Mouse (Mus musculus) embryonic facial prominence, embryonic 15.5 days (tissue): ENCODE measurements around the gene Cbx4. TPM values are rescaled to one million over a fixed set of nuclear protein-coding genes. Genes with fewer than 3 reads are reported as not detected.
A peak's percentile ranks its signal among the peaks of the same experiment; 100 is the strongest.

Source experiments
- ATAC-seq: fragments of 200-750 bp; cut with Nextera tagmentation; 2 replicates; pipeline ENCODE4 v1.8.0; 2017; ENCODE audit warnings: low read depth, moderate TSS enrichment; ENCODE audit not compliant: insufficient number of reproducible peaks, low FRiP score, low TSS enrichment
- H3K27ac ChIP-seq: fragments of 300-500 bp; sonication (generic); replicated peaks from 2 replicates; pipeline ENCODE4 v1.5.1; 2015; ENCODE audit warnings: mild to moderate bottlenecking, inconsistent platforms
- H3K27me3 ChIP-seq: fragments of 300-500 bp; sonication (generic); 2 replicates; pipeline ENCODE4 v1.6.1; 2015; ENCODE audit warnings: inconsistent platforms
- H3K36me3 ChIP-seq: fragments of 300-500 bp; sonication (generic); 2 replicates; pipeline ENCODE4 v1.6.1; 2015; ENCODE audit warnings: mild to moderate bottlenecking, inconsistent platforms
- H3K4me1 ChIP-seq: fragments of 300-500 bp; sonication (generic); 2 replicates; pipeline ENCODE4 v1.6.1; 2015; ENCODE audit warnings: inconsistent platforms
- H3K4me2 ChIP-seq: fragments of 300-500 bp; sonication (generic); replicated peaks from 2 replicates; pipeline ENCODE4 v1.6.1; 2015; ENCODE audit warnings: mild to moderate bottlenecking, inconsistent platforms
- H3K4me3 ChIP-seq: fragments of 300-500 bp; sonication (generic); replicated peaks from 2 replicates; pipeline ENCODE4 v1.5.1; 2015; ENCODE audit warnings: mild to moderate bottlenecking, inconsistent platforms
- H3K9ac ChIP-seq: fragments of 300-500 bp; sonication (generic); 2 replicates; pipeline ENCODE4 v1.6.1; 2015; ENCODE audit warnings: inconsistent platforms
- H3K9me3 ChIP-seq: fragments of 300-500 bp; sonication (generic); replicated peaks from 2 replicates; pipeline ENCODE4 v1.6.1; 2016; ENCODE audit warnings: inconsistent platforms
- WGBS: fragments of 180-500 bp; shearing (Covaris S2); methylation state at CpG from one replicate; pipeline ENCODE4 v1.1.7; 2015; 5-methylcytosine and 5-hydroxymethylcytosine counted together
- polyA plus RNA-seq: library from polyadenylated mRNA; unstranded; fragments of >200 nt; fragmentation: Nextera tagmentation; extraction: Ambion mirVana; gene quantifications from 2 replicates; pipeline ENCODE4 v1.2.1, GENCODE M21; 2015

The Cbx4 gene
- polyA plus RNA-seq, 1 experiment from 2014 or later: 21.4 TPM

GRCm38 (mm10) chr11:119053738-119054350, 32.2 kb downstream of the Cbx4 start:
- Histone ChIP-seq H3K4me3 (peak overlapping the region; percentile 59), H3K9ac (no peak overlapping the region), H3K4me2 (peak overlapping the region; percentile 87), H3K9me3 (no peaks in the 10 kb centered on the region), H3K4me1 (peaks cover 68% of the 10 kb centered on the region), H3K27ac (0 out of 2 replicates have a peak overlapping the region, but pooled peaks have one; percentile 11), H3K36me3 (no peaks in the 10 kb centered on the region), H3K27me3 (peaks cover 84% of the 10 kb centered on the region)
- WGBS: 2% methylated on average over 34 of the region's 35 CpGs
- ATAC-seq: no peak

DNA sequence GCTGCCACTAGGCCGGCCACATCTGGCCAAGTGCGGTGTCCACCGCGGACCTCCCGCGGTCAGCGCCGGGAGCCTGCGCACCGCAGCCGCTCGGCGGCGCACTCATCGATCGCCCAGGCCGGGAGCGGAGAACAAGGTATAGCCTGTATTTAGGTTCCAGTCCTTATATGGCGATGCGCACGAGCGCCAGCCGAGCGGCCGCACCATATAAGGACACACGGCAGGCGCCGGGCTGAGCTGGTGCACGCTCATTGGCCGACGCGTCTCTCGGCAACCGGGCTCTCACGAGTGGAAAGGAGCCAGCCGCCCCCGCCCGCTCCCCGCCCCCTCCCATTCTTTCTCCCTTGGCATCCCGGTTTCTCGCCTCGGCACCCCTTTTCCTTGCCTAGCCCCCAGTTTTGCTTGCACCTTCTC, 32.8 kb downstream of the Cbx4 start:
- Histone ChIP-seq H3K27ac (no peak overlapping the region), H3K9ac (no peak overlapping the region), H3K36me3 (no peaks in the 10 kb centered on the region), H3K4me3 (peak overlapping the region; percentile 59), H3K9me3 (no peaks in the 10 kb centered on the region), H3K4me1 (peaks cover 66% of the 10 kb centered on the region), H3K27me3 (peaks cover 83% of the 10 kb centered on the region), H3K4me2 (peak overlapping the region; percentile 87)
- whole genome bisulfite sequencing: under 1% methylated on average over 41 of the region's 42 CpGs
- ATAC-seq: peak; percentile 93

GRCm38 (mm10) chr11:119052661-119053256, 33.3 kb downstream of the Cbx4 start:
- peaks cover 83% of the 10 kb centered on the region for H3K27me3 ChIP-seq
- peak overlapping the region; percentile 87 for H3K4me2 ChIP-seq
- WGBS: 3% methylated on average over 13 of the region's 13 CpGs
- H3K27ac ChIP-seq: no peak overlapping the region
- no peaks in the 10 kb centered on the region for H3K9me3 ChIP-seq
- peak; percentile 21; the same call in 1 of the 2 replicates for ATAC-seq
- H3K4me1 ChIP-seq: peaks cover 66% of the 10 kb centered on the region
- no peaks in the 10 kb centered on the region for H3K36me3 ChIP-seq
- H3K4me3 ChIP-seq: peak overlapping the region; percentile 59
- no peak overlapping the region for H3K9ac ChIP-seq

DNA sequence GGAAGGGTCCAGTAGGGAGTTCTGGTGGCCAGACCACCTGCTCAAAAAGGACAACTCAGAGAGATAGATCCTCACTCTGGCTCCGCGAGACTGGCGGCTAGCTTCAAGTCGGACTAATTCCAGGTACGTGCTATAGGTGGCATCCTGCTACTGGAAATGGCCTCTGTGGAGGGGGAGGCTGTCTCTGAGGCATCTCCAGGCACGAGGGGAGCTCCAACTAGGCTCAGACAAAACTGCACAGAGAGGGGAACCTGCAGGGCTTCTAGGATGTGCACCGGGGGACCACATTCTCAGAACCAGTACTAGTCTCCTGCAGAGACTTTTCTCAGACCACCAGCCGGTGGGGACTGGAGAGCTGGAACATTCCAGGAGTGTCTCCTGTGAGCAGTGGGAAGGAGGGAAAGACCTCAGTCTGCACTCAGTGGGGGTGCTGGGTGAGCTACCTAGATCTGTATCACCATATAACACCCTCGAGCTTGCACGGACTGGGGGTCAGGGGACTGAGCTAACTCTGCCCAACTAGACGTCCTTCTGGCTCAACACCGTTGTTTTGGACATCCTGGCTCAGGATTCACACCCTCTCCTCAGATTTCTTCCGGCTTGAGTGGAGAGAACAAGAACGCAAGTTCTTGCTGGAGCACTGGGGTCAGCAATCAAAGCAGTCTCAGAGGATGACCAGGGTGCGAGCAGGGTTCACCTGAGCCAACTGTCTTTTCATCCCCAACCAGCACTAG, 33.9 kb downstream of the Cbx4 start:
- H3K4me3 ChIP-seq: no peak overlapping the region
- H3K9ac ChIP-seq: no peak overlapping the region
- peaks cover 82% of the 10 kb centered on the region for H3K27me3 ChIP-seq
- no peaks in the 10 kb centered on the region for H3K9me3 ChIP-seq
- H3K36me3 ChIP-seq: no peaks in the 10 kb centered on the region
- no peak overlapping the region for H3K27ac ChIP-seq
- no peak for ATAC-seq
- H3K4me1 ChIP-seq: peaks cover 66% of the 10 kb centered on the region
- 5% methylated on average over 15 of the region's 15 CpGs for WGBS
- 0 out of 2 replicates have a peak overlapping the region, but pooled peaks have one; percentile 87 for H3K4me2 ChIP-seq

GRCm38 (mm10) chr11:119051426-119051825, 34.6 kb downstream of the Cbx4 start:
- H3K27ac ChIP-seq: no peak overlapping the region
- no peak for ATAC-seq
- H3K36me3 ChIP-seq: no peaks in the 10 kb centered on the region
- H3K4me2 ChIP-seq: no peak overlapping the region
- H3K27me3 ChIP-seq: peaks cover 89% of the 10 kb centered on the region
- no peaks in the 10 kb centered on the region for H3K9me3 ChIP-seq
- H3K9ac ChIP-seq: no peak overlapping the region
- no peak overlapping the region for H3K4me3 ChIP-seq
- peaks cover 69% of the 10 kb centered on the region for H3K4me1 ChIP-seq

DNA sequence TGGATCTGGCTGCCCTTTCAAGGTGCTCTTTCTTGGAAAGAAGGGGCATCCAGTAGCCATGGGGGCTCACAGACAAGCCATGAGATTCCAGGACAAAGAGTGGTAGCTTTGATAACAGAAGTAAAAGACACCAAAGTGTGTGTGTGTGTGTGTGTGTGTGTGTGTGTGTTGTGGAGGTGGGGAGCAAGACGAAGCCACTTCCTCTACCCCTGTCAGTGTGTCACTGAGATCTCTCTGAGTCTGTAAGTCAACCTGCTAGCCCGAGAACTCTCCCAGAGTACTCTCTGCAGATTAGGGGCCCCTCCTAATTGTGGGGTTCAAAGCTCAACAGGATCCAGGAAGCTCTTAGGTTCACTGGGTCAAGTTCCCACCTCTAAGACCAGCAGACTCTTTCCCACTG, 35.7 kb downstream of the Cbx4 start:
- H3K27ac ChIP-seq: no peak overlapping the region
- peaks cover 64% of the 10 kb centered on the region for H3K4me1 ChIP-seq
- H3K9me3 ChIP-seq: no peaks in the 10 kb centered on the region
- no peak overlapping the region for H3K4me3 ChIP-seq
- peaks cover 94% of the 10 kb centered on the region for H3K27me3 ChIP-seq
- no peaks in the 10 kb centered on the region for H3K36me3 ChIP-seq
- ATAC-seq: no peak
- H3K4me2 ChIP-seq: no peak overlapping the region
- H3K9ac ChIP-seq: no peak overlapping the region
- WGBS: 2% methylated on average over 2 of the region's 2 CpGs

DNA sequence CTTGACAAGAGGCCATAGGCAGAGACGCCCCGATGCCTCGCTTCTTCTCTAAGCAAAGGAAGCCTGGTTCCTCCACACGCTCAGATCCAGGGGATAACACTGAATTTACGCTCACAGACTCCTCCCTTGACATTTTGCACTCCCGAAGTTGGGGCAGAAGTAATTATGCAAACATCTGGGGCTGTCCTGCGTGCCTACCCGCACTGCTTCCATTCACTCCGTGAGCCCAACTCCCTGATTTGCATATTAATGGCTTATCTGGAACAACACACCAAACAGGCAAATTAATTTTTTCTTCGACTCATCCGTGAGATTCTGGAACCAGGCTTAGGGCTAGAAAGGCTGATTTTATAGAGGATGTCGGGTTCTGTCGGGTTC, 37.9 kb downstream of the Cbx4 start:
- no peaks in the 10 kb centered on the region for H3K36me3 ChIP-seq
- H3K4me1 ChIP-seq: peaks cover 63% of the 10 kb centered on the region
- H3K4me3 ChIP-seq: peak overlapping the region; percentile 36
- no peak for ATAC-seq
- no peaks in the 10 kb centered on the region for H3K9me3 ChIP-seq
- no peak overlapping the region for H3K27ac ChIP-seq
- peaks cover 95% of the 10 kb centered on the region for H3K27me3 ChIP-seq
- peak overlapping the region; percentile 55 for H3K4me2 ChIP-seq
- no peak overlapping the region for H3K9ac ChIP-seq
- WGBS: under 1% methylated on average over 13 of the region's 13 CpGs

GRCm38 (mm10) chr11:119047261-119048132, 38.5 kb downstream of the Cbx4 start:
- no peak overlapping the region for H3K9ac ChIP-seq
- ATAC-seq: no peak
- peak overlapping the region; percentile 55 for H3K4me2 ChIP-seq
- H3K27me3 ChIP-seq: peaks cover 91% of the 10 kb centered on the region
- peaks cover 63% of the 10 kb centered on the region for H3K4me1 ChIP-seq
- no peaks in the 10 kb centered on the region for H3K9me3 ChIP-seq
- H3K4me3 ChIP-seq: peak overlapping the region; percentile 36
- no peak overlapping the region for H3K27ac ChIP-seq
- WGBS: under 1% methylated on average over 43 of the region's 43 CpGs
- H3K36me3 ChIP-seq: no peaks in the 10 kb centered on the region

DNA sequence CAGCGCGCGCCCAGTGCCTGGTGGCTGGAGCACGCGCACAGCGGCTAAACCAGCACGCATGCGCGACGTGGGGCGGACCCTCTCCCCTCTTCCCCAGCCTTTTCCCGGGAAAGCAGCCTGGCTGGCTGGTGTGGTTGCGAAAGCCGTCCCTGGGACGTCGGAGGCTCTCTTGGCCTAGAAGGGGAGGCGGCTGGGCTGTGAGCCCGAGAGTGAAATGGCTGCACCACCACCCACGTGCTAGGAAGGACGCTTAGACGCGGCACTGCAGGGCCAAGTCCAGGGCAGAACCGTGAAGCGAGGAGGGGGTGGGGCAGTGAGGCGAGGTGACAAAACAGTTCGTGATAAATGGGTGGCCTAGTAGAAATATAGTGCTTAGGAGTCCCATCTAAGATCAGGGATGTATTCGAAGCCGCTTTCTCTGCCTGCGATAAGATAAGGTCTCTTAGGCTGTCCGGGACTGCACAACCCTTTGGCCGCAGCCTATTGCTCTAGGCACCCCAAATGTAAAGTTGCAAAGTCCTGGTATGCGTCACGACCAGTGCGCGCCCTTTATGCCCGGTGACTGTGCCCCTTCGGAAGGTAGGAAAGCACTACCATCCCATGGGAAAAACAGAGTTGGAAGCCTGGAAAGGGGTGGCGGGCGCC, 39.3 kb downstream of the Cbx4 start:
- Histone ChIP-seq H3K4me2 (peak overlapping the region; percentile 55), H3K27ac (no peak overlapping the region), H3K4me1 (peaks cover 63% of the 10 kb centered on the region), H3K36me3 (no peaks in the 10 kb centered on the region), H3K9ac (peak overlapping the region; percentile 2; the same call in 1 of the 2 replicates), H3K4me3 (peak overlapping the region; percentile 36), H3K27me3 (peaks cover 91% of the 10 kb centered on the region), H3K9me3 (no peaks in the 10 kb centered on the region)
- no peak for ATAC-seq
- WGBS: under 1% methylated on average over 39 of the region's 39 CpGs

DNA sequence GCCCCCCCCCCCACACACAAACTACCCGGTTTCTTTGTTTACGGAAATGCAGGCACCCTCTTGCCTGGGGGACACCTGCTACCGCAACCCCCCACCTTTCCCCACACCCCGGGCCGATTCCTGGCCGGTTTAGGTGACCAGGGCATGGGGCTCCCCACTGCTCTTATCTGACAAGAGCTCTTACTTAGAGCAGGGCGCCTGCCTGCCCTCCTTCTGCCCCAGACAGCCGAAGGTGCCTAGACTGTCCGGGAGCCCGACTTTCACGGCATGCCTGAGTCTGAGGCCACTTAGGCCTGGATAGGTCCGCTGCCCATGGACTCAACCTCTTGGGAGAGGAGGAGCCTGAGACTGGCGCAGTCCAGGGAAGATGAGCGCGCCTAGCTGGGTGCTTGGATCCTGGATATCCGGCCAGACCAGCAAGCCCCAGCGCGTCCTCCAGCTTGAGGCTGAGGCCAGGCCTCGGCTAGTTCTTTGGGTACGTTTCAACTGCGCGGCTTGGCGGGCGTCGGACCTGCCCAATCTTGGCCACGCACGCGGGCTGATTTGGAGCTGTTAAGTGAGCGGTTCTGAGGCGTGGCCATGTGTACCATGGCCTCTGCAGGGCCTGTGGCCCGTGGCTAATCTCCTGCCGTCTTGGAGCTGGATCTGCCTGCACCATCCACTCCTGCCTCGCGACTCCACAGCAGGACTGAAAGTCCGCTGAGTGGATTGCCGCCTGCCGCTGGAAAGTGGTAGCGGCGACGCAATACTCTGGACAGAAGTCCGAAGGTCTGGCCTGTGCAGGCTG, 41.3 kb downstream of the Cbx4 start:
- peaks cover 76% of the 10 kb centered on the region for H3K4me1 ChIP-seq
- peaks cover 76% of the 10 kb centered on the region for H3K27me3 ChIP-seq
- no peaks in the 10 kb centered on the region for H3K36me3 ChIP-seq
- H3K9me3 ChIP-seq: no peaks in the 10 kb centered on the region
- H3K4me2 ChIP-seq: peak overlapping the region; percentile 48
- no peak for ATAC-seq
- H3K27ac ChIP-seq: no peak overlapping the region
- WGBS: 11% methylated on average over 41 of the region's 41 CpGs
- H3K9ac ChIP-seq: peak overlapping the region; percentile 22; the same call in 1 of the 2 replicates
- peak overlapping the region; percentile 23 for H3K4me3 ChIP-seq
